8 mouse cellular contexts compared by ENCODE assay signal in the genomic region with DNA sequence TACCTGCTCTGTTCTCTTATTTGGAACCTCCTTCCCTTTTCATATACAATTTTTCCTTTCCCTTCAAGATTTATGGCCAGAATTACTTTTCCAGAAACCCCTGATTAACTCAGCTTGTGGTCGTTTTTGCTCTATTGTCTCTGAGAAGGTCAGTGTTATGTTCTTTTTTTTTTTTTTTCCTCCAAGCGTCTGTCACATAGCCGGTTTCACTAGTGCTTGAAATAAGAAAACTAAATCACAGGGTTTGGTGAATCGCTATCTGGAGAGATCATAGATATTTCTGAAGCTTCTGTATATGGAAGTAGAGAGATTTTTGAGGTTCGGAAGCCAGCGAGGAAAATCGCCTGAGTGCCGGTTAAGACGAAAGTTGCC. TPM values are rescaled to one million over a fixed set of nuclear protein-coding genes. Genes with fewer than 3 reads are reported as not detected.
DNase-seq lines count a peak whose midpoint lies in the region; ATAC-seq and TF ChIP-seq lines count a peak whose summit lies in the region.

No protein-coding gene starts in this region.

- H3K9me3 ChIP-seq in heart, embryonic 16.5 days (replicated peaks; ENCODE audit: control insufficient read depth, low read length): no peaks in the 10 kb centered on the region
- H3K9me3 ChIP-seq in hindbrain, embryonic 10.5 days: no peaks in the 10 kb centered on the region
- H3K9me3 ChIP-seq in midbrain, embryonic 10.5 days (replicated peaks): no peaks in the 10 kb centered on the region

- peak overlapping the region; percentile 74 for H3K9ac ChIP-seq in heart, embryonic 16.5 days (ENCODE audit: low read length)

- CTCF ChIA-PET in Patski (lab: Charles Lee): interaction anchor here (1.2 to 1.4 kb wide), 2 partner anchors 27 to 50 kb away, joined by 3 to 4 read pairs; no protein-coding TSS in a partner anchor

- no peak for ATAC-seq in heart, embryonic 16.5 days (replicated peaks; ENCODE audit: extremely low read depth, insufficient read depth, low FRiP score)
- peak; percentile 5 for ATAC-seq in Patski

- peak overlapping the region; percentile 88; the same call in 1 of the 2 replicates for H3K27ac ChIP-seq in heart, embryonic 16.5 days (ENCODE audit: low read length)
- peak overlapping the region; percentile 93 for H3K27ac ChIP-seq in hindbrain, embryonic 10.5 days
- H3K27ac ChIP-seq in midbrain, embryonic 10.5 days (replicated peaks): peak overlapping the region; percentile 96

- POLR2A ChIA-PET in Patski (lab: Charles Lee): interaction anchor here (1.1 kb wide), 1 partner anchor 48 kb away, joined by 3 read pairs; no protein-coding TSS in a partner anchor

- H3K36me3 ChIP-seq in heart, embryonic 16.5 days (ENCODE audit: control insufficient read depth, insufficient read depth): peaks cover 12% of the 10 kb centered on the region
- H3K36me3 ChIP-seq in hindbrain, embryonic 10.5 days: peaks cover 31% of the 10 kb centered on the region
- peaks cover 32% of the 10 kb centered on the region for H3K36me3 ChIP-seq in midbrain, embryonic 10.5 days

- under 1% methylated on average over 9 of the region's 9 CpGs for WGBS in heart, embryonic 16.5 days
- under 1% methylated on average over 9 of the region's 9 CpGs for WGBS in hindbrain, embryonic 10.5 days
- WGBS in midbrain, embryonic 10.5 days: under 1% methylated on average over 9 of the region's 9 CpGs

- peak overlapping the region; percentile 74 for H3K4me3 ChIP-seq in heart, embryonic 16.5 days (ENCODE audit: low read length)
- H3K4me3 ChIP-seq in hindbrain, embryonic 10.5 days: peak overlapping the region; percentile 70
- H3K4me3 ChIP-seq in midbrain, embryonic 10.5 days: peak overlapping the region; percentile 86

- in situ Hi-C loops in Patski (cut with MboI; ENCODE audit: low pct_unique_long_range_greater_than_20kb): no loop called here

- DNase-seq in heart, postnatal 4 days: no peak
- no peak for DNase-seq in Patski (ENCODE audit: low read depth, low spot score)
- no peak for DNase-seq in hindbrain, embryonic 10.5 days (ENCODE audit: low spot score)
- no peak for DNase-seq in midbrain, embryonic 10.5 days (ENCODE audit: low spot score)
- no peak for DNase-seq in thymus, adult 18-20 months
- DNase-seq in right cerebral cortex, postnatal 4 days: no peak
- no peak for DNase-seq in cerebellum, adult 8-10 months

- H3K27me3 ChIP-seq in heart, embryonic 16.5 days (ENCODE audit: control insufficient read depth, insufficient read depth, low read length): no peaks in the 10 kb centered on the region; the same call in 1 of the 2 replicates
- H3K27me3 ChIP-seq in Patski: no peaks in the 10 kb centered on the region
- H3K27me3 ChIP-seq in hindbrain, embryonic 10.5 days (ENCODE audit: insufficient read depth, poor library complexity, severe bottlenecking): peaks cover 3% of the 10 kb centered on the region; the same call in 1 of the 2 replicates
- no peaks in the 10 kb centered on the region; the same call in 1 of the 2 replicates for H3K27me3 ChIP-seq in midbrain, embryonic 10.5 days (ENCODE audit: low read depth, poor library complexity, severe bottlenecking)

- peak overlapping the region; percentile 70 for H3K4me2 ChIP-seq in heart, embryonic 16.5 days (ENCODE audit: low read depth, low read length)

- H3K4me1 ChIP-seq in heart, embryonic 16.5 days (ENCODE audit: control insufficient read depth, insufficient read depth, low read length): peaks cover 13% of the 10 kb centered on the region
- peaks cover 20% of the 10 kb centered on the region for H3K4me1 ChIP-seq in hindbrain, embryonic 10.5 days (replicated peaks)
- H3K4me1 ChIP-seq in midbrain, embryonic 10.5 days: peaks cover 22% of the 10 kb centered on the region

- no peak for TF ChIP-seq CTCF in Patski (IDR thresholded peaks at IDR 0.05)

RNA-seq across cellular contexts. Expression of gene Tmem33, which starts 0.2 kb away (rescaled TPM):
- polyA plus RNA-seq in heart, embryonic 16.5 days (2015; fragmentation: Nextera tagmentation; extraction: Ambion mirVana): 48.5 and 50.3 TPM in 2 replicates
- 10 to 100 TPM; 37.4 to 38.4 TPM for total RNA-seq in heart, postnatal 4 days (2021)
- polyA plus RNA-seq in Patski (2021): 110 TPM
- 118 and 120 TPM in 2 replicates for polyA plus RNA-seq in hindbrain, embryonic 10.5 days (2016; fragmentation: Nextera tagmentation; extraction: Ambion mirVana)
- 118 and 130 TPM in 2 replicates for polyA plus RNA-seq in midbrain, embryonic 10.5 days (2016; fragmentation: Nextera tagmentation; extraction: Ambion mirVana)

RNA-seq across cellular contexts. Expression of gene Slc30a9, which starts 46.6 kb away (rescaled TPM):
- 113 and 120 TPM in 2 replicates for polyA plus RNA-seq in heart, embryonic 16.5 days (2015; fragmentation: Nextera tagmentation; extraction: Ambion mirVana)
- 100 to 1,000 TPM; 145 to 155 TPM for total RNA-seq in heart, postnatal 4 days (2021)
- 139 TPM for polyA plus RNA-seq in Patski (2021)
- polyA plus RNA-seq in hindbrain, embryonic 10.5 days (2016; fragmentation: Nextera tagmentation; extraction: Ambion mirVana): 102 and 106 TPM in 2 replicates
- polyA plus RNA-seq in midbrain, embryonic 10.5 days (2016; fragmentation: Nextera tagmentation; extraction: Ambion mirVana): 100 and 105 TPM in 2 replicates
